Mouse (Mus musculus) mouse trophoblast stem cell (cell line): ENCODE data around the gene Tmsb10.

ENCODE experiments used
- in situ Hi-C, 2 experiments: fragments of 300-500 bp; cut with MseI, MboI; formaldehyde crosslinking; loops; 2 replicates in 1 of 2; 3 replicates in 1 of 2; pipeline ENCODE4 v1.15.1; 2025

Gene Tmsb10

DNA sequence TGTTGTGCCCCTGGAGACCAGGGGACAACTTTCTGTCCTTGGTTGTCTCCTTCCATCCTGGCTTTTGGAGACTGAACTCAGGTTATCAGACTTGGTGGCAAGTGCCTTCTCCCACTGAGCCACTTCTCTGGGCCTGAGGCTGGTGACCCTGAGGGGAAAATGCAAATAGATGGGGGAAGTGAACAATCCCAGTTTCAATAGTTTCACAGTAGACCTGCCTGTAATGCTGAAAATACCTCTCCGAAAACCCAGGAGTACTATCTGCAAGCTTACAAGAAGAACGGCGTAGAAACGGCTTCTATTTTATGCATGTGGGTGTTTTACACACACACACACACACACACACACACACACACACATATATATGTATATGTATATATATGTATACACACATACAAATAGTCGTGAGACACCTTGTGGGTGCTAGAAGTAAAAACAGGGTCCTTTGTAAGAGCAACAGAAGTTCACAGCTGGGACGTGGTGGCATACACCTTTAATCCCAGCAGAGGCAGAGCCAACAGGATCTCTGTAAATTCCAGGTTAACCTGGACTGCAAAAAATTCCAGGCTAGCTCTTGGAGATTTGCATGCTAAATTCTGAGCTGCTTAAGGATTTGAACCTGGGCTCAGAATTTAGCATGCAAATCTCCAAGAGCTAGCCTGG is 44.3 kb downstream of the Tmsb10 start:
- in situ Hi-C loops: no loop called here

DNA sequence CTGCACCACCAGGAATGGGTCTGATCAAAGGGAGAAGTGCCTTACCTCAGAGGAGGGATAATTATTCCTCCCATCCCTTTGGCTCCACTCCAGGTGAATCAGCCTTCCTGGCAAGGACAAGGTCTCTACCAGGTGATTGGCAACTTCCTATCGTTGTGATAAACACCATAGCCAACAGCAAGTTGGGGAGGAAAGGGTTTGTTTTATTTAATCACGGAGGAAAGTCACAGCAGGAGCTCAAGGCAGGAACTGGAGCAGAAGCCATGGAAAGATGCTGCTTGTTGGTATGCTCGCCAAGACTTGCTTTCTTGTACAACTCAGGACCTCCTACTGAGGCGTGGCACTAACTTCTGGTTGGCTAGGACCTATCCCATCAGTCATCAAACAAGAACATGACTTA is 47.3 kb downstream of the Tmsb10 start:
- in situ Hi-C loops: no loop called here
